Mouse (Mus musculus) sigmoid colon, adult 10 weeks (tissue): ENCODE data around the gene Olfr347. TPM values are rescaled to one million over a fixed set of nuclear protein-coding genes. Genes with fewer than 3 reads are reported as not detected.

ENCODE experiments used
- polyA plus RNA-seq: library from polyadenylated mRNA; stranded (reverse); fragments of 350-450 nt; fragmentation: Illumina TruSeq; extraction: RNeasy Lipid Tissue Mini Kit (QIAGEN cat#74804); gene quantifications from one replicate; pipeline ENCODE4 v1.2.3, GENCODE M21; 2014; ENCODE audit warnings: low read depth, low replicate concordance

The Olfr347 gene
- polyA plus RNA-seq: not detected

DNA sequence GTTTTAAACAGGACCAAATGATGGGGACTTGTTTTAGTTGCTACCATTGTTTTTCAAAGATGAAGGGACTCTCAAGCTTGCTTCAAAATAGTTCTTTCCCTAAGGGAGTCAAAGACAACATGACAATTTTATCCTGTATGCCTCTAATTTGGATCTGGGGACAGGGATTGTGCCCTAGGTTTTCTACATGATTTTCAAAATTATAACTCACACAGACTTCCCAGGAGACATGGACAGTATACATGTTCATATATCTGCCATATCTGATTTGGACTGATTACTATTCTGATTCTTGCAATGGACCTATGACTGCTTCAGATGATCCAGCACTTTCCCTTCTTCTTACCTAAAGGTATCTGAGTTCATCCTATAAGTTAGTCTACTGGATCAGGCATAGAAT lies at the start of gene Olfr347:
Olfr347 (plus strand) TSS at position 301 of the 400 bp plus-strand sequence.

DNA sequence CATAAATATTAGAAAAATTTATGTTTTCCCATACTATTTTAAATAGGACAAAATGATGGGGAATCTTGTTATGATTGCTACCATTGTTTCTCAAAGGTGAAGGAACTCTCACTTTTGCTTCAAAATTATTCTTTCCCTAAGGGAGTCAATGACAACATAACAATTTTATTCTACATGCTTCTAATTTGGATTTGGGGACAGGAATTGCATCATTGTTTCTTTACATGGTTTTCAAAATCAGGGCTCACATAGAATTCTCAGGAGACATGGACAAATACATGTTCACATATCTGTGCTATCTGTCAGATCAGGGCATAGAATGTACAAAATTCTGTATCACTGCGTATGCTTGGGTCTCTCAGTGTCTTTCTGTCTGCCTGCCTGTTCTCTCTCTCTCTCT lies 46.2 kb upstream of the Olfr347 start, which contains the start of gene Olfr346:
Olfr346 (plus strand) TSS at position 301 of the 400 bp plus-strand sequence.

DNA sequence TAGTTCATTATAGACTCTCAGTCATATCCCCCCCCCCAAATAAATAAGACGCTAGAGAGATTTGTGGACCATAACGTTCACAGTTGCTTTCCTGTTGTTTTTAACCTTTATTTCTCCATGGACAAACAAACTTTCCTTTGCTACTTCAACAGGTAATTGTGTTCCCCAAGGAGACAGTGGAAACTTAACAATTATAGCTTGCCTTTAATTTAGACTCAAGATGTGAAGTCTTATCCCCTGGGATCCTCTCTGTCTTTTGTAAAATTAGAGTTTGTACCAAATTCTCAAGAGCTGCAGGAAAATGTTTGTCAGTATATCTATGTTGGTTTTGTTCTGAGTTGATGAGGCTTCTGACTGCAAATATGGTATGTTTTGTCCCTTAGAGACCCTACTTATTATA lies 52.3 kb downstream of the Olfr347 start, which contains the start of gene Olfr348:
Olfr348 (plus strand) TSS at position 301 of the 400 bp plus-strand sequence.

Other genes starting within 250 kb of the Olfr347 start
- not detected for gene Olfr341, start 249.4 kb upstream of the Olfr347 start, polyA plus RNA-seq
- gene Olfr342, start 206.9 kb upstream of the Olfr347 start, polyA plus RNA-seq: not detected
- not detected for gene Olfr344, start 165.2 kb upstream of the Olfr347 start, polyA plus RNA-seq
- not detected for gene Olfr345, start 91.9 kb upstream of the Olfr347 start, polyA plus RNA-seq
- gene Olfr346, start 46.1 kb upstream of the Olfr347 start, polyA plus RNA-seq: not detected
- not detected for gene Olfr348, start 52.4 kb downstream of the Olfr347 start, polyA plus RNA-seq
- gene Olfr50, start 58.6 kb downstream of the Olfr347 start, polyA plus RNA-seq: not detected
- gene Olfr3, start 85.1 kb downstream of the Olfr347 start, polyA plus RNA-seq: not detected
- gene Olfr350, start 114.4 kb downstream of the Olfr347 start, polyA plus RNA-seq: not detected
- gene Olfr351, start 130.8 kb downstream of the Olfr347 start, polyA plus RNA-seq: not detected
- not detected for gene Olfr352, start 136.6 kb downstream of the Olfr347 start, polyA plus RNA-seq
- not detected for gene Olfr353, start 161.0 kb downstream of the Olfr347 start, polyA plus RNA-seq
- not detected for gene Olfr354, start 173.8 kb downstream of the Olfr347 start, polyA plus RNA-seq
- not detected for gene Olfr355, start 197.0 kb downstream of the Olfr347 start, polyA plus RNA-seq
- not detected for gene Olfr356, start 205.2 kb downstream of the Olfr347 start, polyA plus RNA-seq